Mouse (Mus musculus): ENCODE data around the gene Gnaz. TPM values are rescaled to one million over a fixed set of nuclear protein-coding genes. Genes with fewer than 3 reads are reported as not detected.

Gene Gnaz
- polyA plus RNA-seq, 1 experiment from 2014 or later: 3.6 TPM

GRCm38 (mm10) chr10:75006889-75007662 lies 40.1 kb downstream of the Gnaz start:
- Histone ChIP-seq H3K36me3 (no peaks in the 10 kb centered on the region), H3K4me2 (replicated peaks) (no peak overlapping the region), H3K27me3 (replicated peaks) (no peaks in the 10 kb centered on the region), H3K9ac (no peak overlapping the region), H3K4me3 (replicated peaks) (no peak overlapping the region), H3K4me1 (replicated peaks) (peaks cover 6% of the 10 kb centered on the region; the same call in 1 of the 2 replicates), H3K27ac (no peak overlapping the region), H3K9me3 (no peaks in the 10 kb centered on the region)
- ATAC-seq: no peak
- WGBS: 68% methylated on average over 8 of the region's 8 CpGs

- no peak for ATAC-seq
- Histone ChIP-seq H3K27me3 (replicated peaks) (no peaks in the 10 kb centered on the region), H3K4me3 (replicated peaks) (no peak overlapping the region), H3K9me3 (no peaks in the 10 kb centered on the region), H3K4me1 (replicated peaks) (no peaks in the 10 kb centered on the region), H3K36me3 (no peaks in the 10 kb centered on the region), H3K27ac (no peak overlapping the region), H3K4me2 (replicated peaks) (no peak overlapping the region), H3K9ac (no peak overlapping the region)
- 87% methylated on average over 15 of the region's 15 CpGs for WGBS
Measured at GRCm38 (mm10) chr10:75010704-75011103, 43.7 kb downstream of the Gnaz start.

- no peaks in the 10 kb centered on the region for H3K36me3 ChIP-seq
- no peak overlapping the region for H3K4me3 ChIP-seq (replicated peaks)
- H3K27ac ChIP-seq: no peak overlapping the region
- H3K9me3 ChIP-seq: no peaks in the 10 kb centered on the region
- no peak overlapping the region for H3K9ac ChIP-seq
- WGBS: 67% methylated on average over 14 of the region's 14 CpGs
- no peak for ATAC-seq
- H3K4me1 ChIP-seq (replicated peaks): no peaks in the 10 kb centered on the region
- no peaks in the 10 kb centered on the region for H3K27me3 ChIP-seq (replicated peaks)
- H3K4me2 ChIP-seq (replicated peaks): no peak overlapping the region
Measured at GRCm38 (mm10) chr10:75015465-75015864, 48.5 kb downstream of the Gnaz start.

DNA sequence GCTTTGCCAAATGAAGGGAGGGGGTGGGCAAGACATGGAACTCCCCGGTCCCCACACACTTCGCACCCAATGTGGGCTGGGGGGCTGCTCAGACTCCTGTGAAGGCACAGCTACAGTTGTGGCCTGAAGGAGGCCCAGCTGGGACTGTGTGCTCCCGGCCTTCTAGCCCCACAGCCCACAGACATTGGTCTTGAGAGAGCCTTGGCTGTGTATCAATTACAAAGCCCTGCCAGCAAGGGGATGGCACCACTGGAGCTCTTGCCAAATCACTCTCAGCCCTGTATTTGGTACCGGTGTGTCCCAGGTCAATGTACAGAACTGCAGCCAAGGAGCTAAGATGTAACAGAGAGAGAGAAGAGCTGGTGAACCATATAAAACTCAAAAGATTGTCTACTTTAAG lies 49.5 kb downstream of the Gnaz start:
- no peak overlapping the region for H3K9ac ChIP-seq
- no peak for ATAC-seq
- no peaks in the 10 kb centered on the region for H3K4me1 ChIP-seq (replicated peaks)
- H3K27ac ChIP-seq: no peak overlapping the region
- H3K27me3 ChIP-seq (replicated peaks): no peaks in the 10 kb centered on the region
- no peaks in the 10 kb centered on the region for H3K36me3 ChIP-seq
- no peak overlapping the region for H3K4me3 ChIP-seq (replicated peaks)
- 89% methylated on average over 4 of the region's 4 CpGs for WGBS
- no peaks in the 10 kb centered on the region for H3K9me3 ChIP-seq
- H3K4me2 ChIP-seq (replicated peaks): no peak overlapping the region

DNA sequence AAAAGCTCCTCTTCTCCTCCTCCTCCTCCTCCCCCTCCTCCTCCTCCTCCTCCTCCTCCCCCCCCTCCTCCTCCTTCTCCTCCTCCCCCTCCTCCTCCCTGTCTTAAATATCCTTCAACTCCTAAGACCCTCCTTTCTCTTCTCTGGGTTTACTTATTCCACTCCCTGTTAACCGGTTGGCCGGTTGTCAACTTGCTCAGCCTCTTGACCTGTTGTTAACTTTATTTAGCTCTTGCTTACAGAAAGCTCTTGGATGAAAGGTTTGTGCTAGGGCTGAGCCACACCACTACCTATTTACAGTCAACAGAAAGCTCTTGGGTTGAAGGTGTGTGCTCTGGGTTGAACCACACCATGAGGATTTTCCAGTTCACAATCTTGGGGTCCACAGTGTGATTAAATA lies 53.3 kb downstream of the Gnaz start:
- H3K36me3 ChIP-seq: no peaks in the 10 kb centered on the region
- H3K9ac ChIP-seq: no peak overlapping the region
- H3K4me1 ChIP-seq (replicated peaks): no peaks in the 10 kb centered on the region
- no peak overlapping the region for H3K27ac ChIP-seq
- H3K9me3 ChIP-seq: no peaks in the 10 kb centered on the region
- H3K4me3 ChIP-seq (replicated peaks): no peak overlapping the region
- 28% methylated on average over 2 of the region's 2 CpGs for WGBS
- no peak for ATAC-seq
- no peak overlapping the region for H3K4me2 ChIP-seq (replicated peaks)
- H3K27me3 ChIP-seq (replicated peaks): no peaks in the 10 kb centered on the region

DNA sequence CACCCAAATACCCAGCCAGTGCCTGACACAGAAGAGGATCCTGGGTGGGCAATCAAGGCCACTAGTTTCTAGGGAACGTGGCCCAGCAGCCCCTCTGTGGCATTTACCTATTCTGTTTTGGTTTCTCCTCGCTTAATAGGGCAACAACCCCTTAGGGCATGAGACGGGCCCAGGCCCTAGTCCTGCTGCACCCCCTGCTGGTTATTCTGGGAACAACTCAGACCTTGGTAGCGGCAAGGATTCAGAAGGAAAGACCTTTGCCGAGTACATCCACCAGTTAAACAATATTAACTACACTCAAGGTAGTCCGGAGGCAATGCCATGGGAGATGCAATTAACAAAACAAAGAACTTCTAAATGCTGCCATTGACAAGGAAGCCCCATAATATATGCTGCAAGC lies 54.2 kb downstream of the Gnaz start:
- Histone ChIP-seq H3K27ac (no peak overlapping the region), H3K36me3 (no peaks in the 10 kb centered on the region), H3K4me2 (replicated peaks) (no peak overlapping the region), H3K4me1 (replicated peaks) (no peaks in the 10 kb centered on the region), H3K27me3 (replicated peaks) (no peaks in the 10 kb centered on the region), H3K4me3 (replicated peaks) (no peak overlapping the region), H3K9ac (no peak overlapping the region), H3K9me3 (no peaks in the 10 kb centered on the region)
- WGBS: 13% methylated on average over 6 of the region's 6 CpGs
- peak; percentile 68; the same call in 1 of the 2 replicates for ATAC-seq

DNA sequence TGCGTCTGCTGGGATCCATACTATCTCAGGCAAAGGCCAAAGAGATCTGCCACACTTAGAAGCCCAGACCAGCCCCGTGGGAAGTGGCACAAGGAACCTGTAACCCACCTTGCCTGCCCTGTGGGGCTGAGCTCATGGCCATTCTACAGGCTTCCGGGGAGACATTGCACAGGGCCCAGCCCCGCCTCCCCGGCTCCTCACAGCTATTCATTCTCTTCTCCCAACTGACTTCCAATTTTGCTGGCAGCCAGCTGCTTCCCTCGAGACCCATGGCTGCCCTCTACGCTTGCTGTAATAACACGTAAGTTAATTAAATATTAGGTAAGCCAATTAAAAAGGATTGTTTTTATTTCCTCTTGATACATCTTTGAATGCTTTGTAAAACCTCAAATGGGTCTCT lies 59.5 kb downstream of the Gnaz start:
- Histone ChIP-seq H3K4me3 (replicated peaks) (no peak overlapping the region), H3K4me2 (replicated peaks) (no peak overlapping the region), H3K9me3 (no peaks in the 10 kb centered on the region), H3K27ac (no peak overlapping the region), H3K4me1 (replicated peaks) (no peaks in the 10 kb centered on the region), H3K9ac (no peak overlapping the region), H3K36me3 (no peaks in the 10 kb centered on the region), H3K27me3 (replicated peaks) (no peaks in the 10 kb centered on the region)
- ATAC-seq: no peak
- 71% methylated on average over 8 of the region's 8 CpGs for WGBS

- no peak overlapping the region for H3K27ac ChIP-seq
- H3K9ac ChIP-seq: no peak overlapping the region
- no peaks in the 10 kb centered on the region for H3K36me3 ChIP-seq
- H3K9me3 ChIP-seq: no peaks in the 10 kb centered on the region
- H3K27me3 ChIP-seq (replicated peaks): no peaks in the 10 kb centered on the region
- peaks cover 4% of the 10 kb centered on the region for H3K4me1 ChIP-seq (replicated peaks)
- no peak for ATAC-seq
- WGBS: 79% methylated on average over 8 of the region's 8 CpGs
- H3K4me2 ChIP-seq (replicated peaks): no peak overlapping the region
- no peak overlapping the region for H3K4me3 ChIP-seq (replicated peaks)
Measured at GRCm38 (mm10) chr10:75028743-75029142, 61.8 kb downstream of the Gnaz start.

DNA sequence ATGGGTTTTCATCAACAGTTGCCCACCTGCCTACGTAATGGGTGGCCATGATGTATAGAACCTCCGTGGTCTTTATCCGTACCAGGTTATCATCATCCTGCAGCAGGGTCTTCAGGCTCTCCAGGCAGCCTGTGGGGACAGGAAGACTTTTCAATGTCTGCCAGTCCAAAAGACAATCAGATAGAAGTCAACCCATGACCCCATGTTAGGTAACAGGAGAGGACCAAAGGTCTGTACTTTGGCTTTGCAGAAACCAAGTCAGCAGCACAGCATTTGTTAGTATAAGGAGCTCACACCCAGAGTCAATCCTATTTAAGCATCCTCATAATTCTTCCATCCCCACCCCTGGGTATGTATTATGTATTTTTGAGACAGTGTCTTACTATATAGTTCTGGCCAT lies 62.7 kb downstream of the Gnaz start:
- Histone ChIP-seq H3K4me1 (replicated peaks) (peaks cover 4% of the 10 kb centered on the region), H3K27ac (no peak overlapping the region), H3K27me3 (replicated peaks) (no peaks in the 10 kb centered on the region), H3K4me3 (replicated peaks) (no peak overlapping the region), H3K4me2 (replicated peaks) (no peak overlapping the region), H3K9ac (no peak overlapping the region), H3K36me3 (no peaks in the 10 kb centered on the region), H3K9me3 (no peaks in the 10 kb centered on the region)
- no peak for ATAC-seq
- WGBS: 93% methylated on average over 3 of the region's 3 CpGs

- WGBS: 81% methylated on average over 3 of the region's 3 CpGs
- Histone ChIP-seq H3K36me3 (no peaks in the 10 kb centered on the region), H3K4me1 (replicated peaks) (peaks cover 4% of the 10 kb centered on the region), H3K27ac (no peak overlapping the region), H3K4me3 (replicated peaks) (no peak overlapping the region), H3K4me2 (replicated peaks) (no peak overlapping the region), H3K27me3 (replicated peaks) (no peaks in the 10 kb centered on the region), H3K9ac (no peak overlapping the region), H3K9me3 (no peaks in the 10 kb centered on the region)
- ATAC-seq: no peak
Measured at GRCm38 (mm10) chr10:75030234-75030633, 63.3 kb downstream of the Gnaz start.

DNA sequence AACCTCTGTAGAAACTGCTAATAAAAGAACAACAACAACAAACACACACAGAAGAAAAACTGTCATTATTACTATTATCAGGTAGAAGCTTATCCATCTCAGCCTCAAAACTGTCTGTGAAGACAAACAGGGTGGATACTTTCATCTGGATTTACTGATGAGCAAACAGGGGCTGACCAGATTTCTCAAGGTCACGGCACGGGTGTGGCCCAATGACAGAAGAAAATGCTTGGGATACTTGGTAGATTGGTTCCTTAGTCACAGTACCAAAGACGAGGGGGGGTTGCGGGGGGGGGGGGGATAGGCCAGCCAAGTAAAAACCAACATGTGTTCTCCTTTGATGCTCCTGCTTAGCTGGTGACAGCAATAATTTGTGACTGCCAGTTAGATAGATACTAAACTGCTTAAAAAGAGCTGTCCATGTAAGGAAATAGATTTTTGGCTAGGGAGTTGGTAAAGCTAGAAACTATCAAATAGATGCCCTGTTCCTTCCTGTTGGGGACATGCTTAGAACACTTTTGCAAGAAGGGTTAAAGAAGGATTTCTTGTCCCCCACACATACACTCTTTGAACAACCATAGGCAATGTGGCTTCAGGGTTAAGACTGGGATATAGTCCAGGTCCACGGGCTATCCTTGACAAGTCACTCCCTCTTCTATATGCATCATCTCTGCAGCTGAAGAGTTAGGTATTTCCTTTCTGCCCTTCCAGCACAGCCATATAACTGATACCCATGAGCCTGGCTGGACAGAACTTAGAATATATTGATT lies 64.6 kb downstream of the Gnaz start:
- 47% methylated on average over 5 of the region's 5 CpGs for whole genome bisulfite sequencing
- Histone ChIP-seq H3K27ac (no peak overlapping the region), H3K27me3 (replicated peaks) (no peaks in the 10 kb centered on the region), H3K4me1 (replicated peaks) (peaks cover 4% of the 10 kb centered on the region), H3K4me3 (replicated peaks) (no peak overlapping the region), H3K36me3 (no peaks in the 10 kb centered on the region), H3K9me3 (no peaks in the 10 kb centered on the region), H3K9ac (no peak overlapping the region), H3K4me2 (replicated peaks) (no peak overlapping the region)
- no peak for ATAC-seq

GRCm38 (mm10) chr10:75032395-75032794 lies 65.4 kb downstream of the Gnaz start, which contains the start of gene Rsph14:
Rsph14 (minus strand) TSS chr10:75032586.
- H3K9me3 ChIP-seq: no peaks in the 10 kb centered on the region
- H3K9ac ChIP-seq: no peak within 1 kb of the TSS
- ATAC-seq: no peak
- no peaks in the 10 kb centered on the region for H3K36me3 ChIP-seq
- H3K4me3 ChIP-seq (replicated peaks): no peak within 1 kb of the TSS
- 20% methylated on average over 10 of the region's 10 CpGs for WGBS
- no peak within 1 kb of the TSS for H3K27ac ChIP-seq
- H3K4me1 ChIP-seq (replicated peaks): peaks cover 12% of the 10 kb centered on the region
- no peak within 1 kb of the TSS for H3K4me2 ChIP-seq (replicated peaks)
- H3K27me3 ChIP-seq (replicated peaks): no peaks in the 10 kb centered on the region

Measured in intestine, embryonic 15.5 days (tissue).